Mouse (Mus musculus) thymus, postnatal 0 days (tissue): ENCODE measurements around the gene Notch1. TPM values are rescaled to one million over a fixed set of nuclear protein-coding genes. Genes with fewer than 3 reads are reported as not detected.

Experiments used
- DNase-seq: peaks from one replicate; pipeline ENCODE4 v3.0.0-alpha.2; 2015; ENCODE audit warnings: low spot score
- polyA plus RNA-seq: library from polyadenylated mRNA; unstranded; fragments of >200 nt; fragmentation: Nextera tagmentation; extraction: Ambion mirVana; gene quantifications from 2 replicates; pipeline ENCODE4 v1.2.1, GENCODE M21; 2015

Gene Notch1
- polyA plus RNA-seq, 1 experiment from 2014 or later, result 54.9 TPM

GRCm38 (mm10) chr2:26481724-26482495 lies 34.6 kb downstream of the Notch1 start:
- no peak for DNase-seq

GRCm38 (mm10) chr2:26480911-26481310 lies 35.6 kb downstream of the Notch1 start:
- no peak for DNase-seq

- DNase-seq, result no peak
These were observed 37.7 kb downstream of the Notch1 start for GRCm38 (mm10) chr2:26478685-26479205.

GRCm38 (mm10) chr2:26477911-26478310 lies 38.6 kb downstream of the Notch1 start:
- DNase-seq, result no peak

- no peak for DNase-seq
These were observed 40.7 kb downstream of the Notch1 start for GRCm38 (mm10) chr2:26475505-26476430.

- DNase-seq, result no peak
These were observed 41.5 kb downstream of the Notch1 start for GRCm38 (mm10) chr2:26474789-26475504.

- no peak for DNase-seq
These were observed 44.0 kb downstream of the Notch1 start for GRCm38 (mm10) chr2:26472312-26473090.

- no peak for DNase-seq
These were observed 44.7 kb downstream of the Notch1 start for GRCm38 (mm10) chr2:26471652-26472285.

GRCm38 (mm10) chr2:26470967-26471366 lies 45.5 kb downstream of the Notch1 start:
- DNase-seq, result no peak

GRCm38 (mm10) chr2:26468376-26468775 lies 48.1 kb downstream of the Notch1 start:
- peak; percentile 59 for DNase-seq

GRCm38 (mm10) chr2:26463412-26463811 lies 53.1 kb downstream of the Notch1 start:
- no peak for DNase-seq

GRCm38 (mm10) chr2:26462980-26463379 lies 53.5 kb downstream of the Notch1 start:
- DNase-seq, result no peak

- DNase-seq, result no peak
These were observed 54.8 kb downstream of the Notch1 start for GRCm38 (mm10) chr2:26461667-26462066.

- peak; percentile 47 for DNase-seq
These were observed 55.6 kb downstream of the Notch1 start for GRCm38 (mm10) chr2:26460837-26461236.

GRCm38 (mm10) chr2:26460097-26460646 lies 56.3 kb downstream of the Notch1 start:
- DNase-seq, result no peak

GRCm38 (mm10) chr2:26459478-26459877 lies 57.0 kb downstream of the Notch1 start:
- DNase-seq, result no peak

GRCm38 (mm10) chr2:26458402-26459124 lies 57.9 kb downstream of the Notch1 start:
- peak; percentile 42 for DNase-seq

GRCm38 (mm10) chr2:26449121-26450060 lies 67.1 kb downstream of the Notch1 start:
- peak; percentile 81 for DNase-seq
